Mouse (Mus musculus): ENCODE data around the gene Mga.

Gene Mga

DNA sequence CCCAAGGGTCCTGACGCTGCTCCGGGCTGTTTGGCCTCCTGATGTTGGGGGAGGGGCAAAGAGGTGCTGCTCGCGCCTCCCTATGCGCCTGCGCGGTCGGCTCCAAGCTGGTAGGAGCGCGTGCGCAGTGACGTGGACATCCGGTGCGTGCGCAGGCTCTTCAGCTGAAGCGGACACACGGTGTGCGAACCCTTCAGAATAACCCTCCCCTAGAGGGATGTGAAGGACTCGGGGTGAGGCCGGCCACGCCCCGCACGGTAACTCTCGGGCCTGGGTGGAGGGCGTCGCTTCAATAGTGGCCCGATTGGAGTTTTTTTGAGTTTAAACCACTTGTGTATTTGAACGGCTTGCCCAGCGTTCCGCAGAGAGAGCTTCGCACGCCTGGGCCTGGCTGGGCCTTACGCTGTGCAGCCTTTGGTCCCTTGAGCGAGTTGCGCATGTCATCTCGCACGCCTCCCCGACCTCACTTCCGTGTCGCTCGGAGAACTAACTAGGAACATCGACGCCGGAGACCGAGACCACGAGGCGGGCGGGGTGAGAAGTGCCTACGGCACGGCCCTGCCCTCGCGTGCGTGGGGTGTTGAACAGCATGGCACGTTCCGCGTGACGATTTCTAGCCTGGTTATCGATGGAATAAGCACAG, at the start of gene Mga:
Gene Mga, plus strand, starts transcription at position 139 of the 643 bp plus-strand sequence.
- peak; percentile 97 for DNase-seq (ENCODE audit: inconsistent ontology term)

DNA sequence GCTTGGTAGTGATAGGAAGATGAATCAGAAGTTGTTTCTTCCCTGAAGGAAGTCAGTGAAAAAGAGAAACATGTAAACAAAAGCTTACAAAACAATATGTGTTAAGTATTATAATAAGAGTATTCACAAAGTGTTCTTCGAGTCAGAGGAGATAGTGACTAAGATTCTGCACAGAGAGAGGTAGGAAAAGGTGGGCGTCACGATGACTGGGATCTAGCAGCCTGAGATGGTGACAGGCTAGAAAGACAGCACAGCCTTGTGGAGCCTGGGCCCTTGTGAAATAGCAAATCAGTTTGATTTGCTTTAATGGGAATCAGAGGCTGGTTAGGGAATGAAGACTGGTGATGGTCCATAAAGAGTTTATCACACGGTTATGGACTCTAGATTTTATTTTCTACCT, 43.2 kb upstream of the Mga start:
- DNase-seq (ENCODE audit: inconsistent ontology term), result no peak

DNA sequence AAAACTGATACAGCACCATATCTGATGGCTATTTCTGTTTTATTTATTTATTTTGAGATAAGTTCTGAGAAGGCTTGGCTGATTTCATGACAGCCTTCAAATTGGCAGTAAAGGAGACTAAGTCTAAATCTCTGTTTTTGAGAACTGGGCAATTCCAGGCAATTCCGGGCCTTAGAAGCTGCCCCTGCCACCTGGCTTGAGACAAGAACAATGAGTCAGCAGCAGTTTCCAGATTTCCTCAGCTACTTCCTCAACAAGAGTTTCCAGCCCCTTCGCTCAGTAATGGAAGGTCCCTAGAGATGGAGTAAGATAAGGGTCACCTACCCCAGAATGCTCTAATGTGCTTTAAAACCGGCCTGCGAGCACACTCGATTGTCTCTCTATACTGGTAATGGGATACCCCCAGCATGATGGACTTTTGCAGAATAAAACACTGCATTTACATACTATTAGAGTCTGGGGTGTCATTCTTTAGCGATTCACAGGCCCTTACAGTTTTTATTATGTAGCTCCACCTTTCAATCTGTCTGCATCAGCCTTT, 41.6 kb upstream of the Mga start:
- DNase-seq (ENCODE audit: inconsistent ontology term), result no peak

DNA sequence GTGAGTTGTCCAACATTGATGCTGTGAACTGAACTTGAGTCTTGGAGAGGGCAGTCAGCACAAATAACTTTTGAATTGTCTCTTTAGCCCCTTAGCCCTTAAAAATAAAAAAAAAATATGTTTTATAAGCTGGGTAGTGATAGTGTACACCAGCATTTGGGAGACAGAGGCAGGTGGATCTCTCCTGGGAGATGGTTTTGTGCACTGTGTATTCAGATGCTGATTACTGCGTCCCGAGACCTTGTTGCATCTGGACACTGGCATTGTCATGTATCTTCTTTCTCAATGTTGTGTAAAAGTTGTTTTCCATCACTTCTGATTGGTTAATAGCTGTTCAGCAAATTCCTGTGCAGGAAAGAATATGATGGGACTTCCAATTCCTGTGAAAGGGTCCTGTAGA, 39.7 kb upstream of the Mga start:
- DNase-seq (ENCODE audit: inconsistent ontology term), result no peak

DNA sequence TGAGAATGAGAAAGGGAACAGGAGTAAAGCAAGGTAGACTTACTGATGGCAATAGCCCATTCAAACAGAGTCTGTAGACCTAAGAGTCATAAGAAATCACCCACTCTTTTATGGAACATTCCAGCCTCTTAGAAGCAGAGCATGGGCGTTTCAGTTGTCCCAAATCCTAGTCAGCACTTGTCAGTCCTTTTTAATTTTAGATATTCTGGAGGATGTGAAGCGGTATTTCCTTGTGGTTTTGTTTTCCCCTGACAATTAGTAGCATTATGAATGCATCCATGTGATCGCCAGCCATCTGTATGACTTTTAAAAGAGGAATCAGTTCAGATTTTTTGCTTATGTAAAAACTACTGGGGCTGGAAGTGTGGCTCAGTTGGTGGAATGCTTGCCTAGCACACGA, 32.5 kb upstream of the Mga start:
- no peak for DNase-seq (ENCODE audit: inconsistent ontology term)

DNA sequence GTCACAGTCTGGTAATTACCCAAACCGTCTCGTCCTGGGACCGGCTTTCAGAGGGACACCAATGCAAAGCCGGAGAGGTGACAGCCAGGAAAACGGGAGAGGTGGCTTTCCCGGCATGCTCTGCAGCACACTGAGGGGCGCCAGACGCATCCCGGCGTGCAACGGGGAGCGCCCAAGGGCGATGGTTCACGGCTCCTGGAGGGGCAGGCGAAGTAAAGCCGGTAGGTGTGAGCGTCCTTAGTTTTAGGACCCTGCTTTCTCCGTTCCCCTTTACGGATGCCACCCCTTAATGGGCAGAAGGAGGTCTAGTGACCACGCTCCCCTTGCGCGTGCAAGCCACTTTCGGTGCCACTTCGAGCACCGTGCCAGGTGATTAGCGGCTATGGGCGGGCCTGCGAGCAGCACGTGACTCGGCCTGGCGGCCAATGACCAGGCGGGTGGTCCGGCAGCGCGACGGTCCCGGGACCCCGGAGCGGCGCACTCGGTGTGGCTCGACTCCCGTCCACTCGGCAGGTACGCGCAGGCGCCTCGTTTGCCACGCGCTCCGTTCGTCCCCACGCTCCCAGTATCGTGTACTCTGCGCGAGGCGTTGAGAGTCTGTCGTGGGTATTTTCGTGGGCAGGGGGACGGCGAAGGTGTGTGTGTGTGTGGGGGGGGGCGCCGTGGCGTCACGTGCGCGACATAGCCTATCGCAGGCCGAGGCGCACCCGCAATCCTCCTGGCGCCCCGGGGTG, 24.5 kb upstream of the Mga start:
- DNase-seq (ENCODE audit: inconsistent ontology term), result peak; percentile 83

DNA sequence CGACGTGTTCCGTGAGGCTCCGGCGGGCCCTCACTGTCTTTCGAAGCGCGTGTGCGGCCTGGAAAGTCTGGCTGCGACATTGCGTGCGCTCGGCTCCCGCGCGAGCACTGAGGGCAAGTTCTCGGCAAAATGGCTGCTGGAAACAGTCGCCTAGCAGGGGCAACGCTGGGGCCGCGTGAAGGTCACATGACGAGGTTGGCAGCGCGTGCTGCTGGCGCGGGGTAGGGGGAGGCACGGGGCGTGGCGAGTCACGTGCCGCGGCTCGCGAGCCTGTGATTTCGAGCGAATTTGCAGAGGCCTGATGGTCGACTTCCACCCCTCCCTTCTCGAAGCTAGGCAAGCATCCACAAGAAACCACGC, 23.9 kb upstream of the Mga start:
- peak; percentile 91 for DNase-seq (ENCODE audit: inconsistent ontology term)

DNA sequence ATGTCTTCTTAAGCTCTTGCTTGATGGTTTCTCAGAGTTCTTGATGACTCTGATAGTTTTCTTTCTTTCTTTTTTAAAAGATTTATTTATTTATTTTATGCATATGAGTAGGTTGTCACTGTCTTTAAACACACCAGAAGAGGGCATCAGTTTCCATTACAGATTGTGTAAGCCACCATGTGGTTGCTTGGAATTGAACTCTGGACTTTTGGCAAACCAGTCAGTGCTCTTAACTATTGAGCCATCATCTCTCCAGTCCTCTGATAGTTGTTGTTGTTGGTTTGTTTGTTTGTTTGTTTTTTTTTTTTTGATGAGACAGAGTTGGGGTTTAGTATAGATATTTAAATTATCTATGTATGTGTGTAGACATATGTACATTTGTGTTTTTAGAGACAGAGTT, 21.0 kb upstream of the Mga start:
- DNase-seq (ENCODE audit: inconsistent ontology term), result no peak

DNA sequence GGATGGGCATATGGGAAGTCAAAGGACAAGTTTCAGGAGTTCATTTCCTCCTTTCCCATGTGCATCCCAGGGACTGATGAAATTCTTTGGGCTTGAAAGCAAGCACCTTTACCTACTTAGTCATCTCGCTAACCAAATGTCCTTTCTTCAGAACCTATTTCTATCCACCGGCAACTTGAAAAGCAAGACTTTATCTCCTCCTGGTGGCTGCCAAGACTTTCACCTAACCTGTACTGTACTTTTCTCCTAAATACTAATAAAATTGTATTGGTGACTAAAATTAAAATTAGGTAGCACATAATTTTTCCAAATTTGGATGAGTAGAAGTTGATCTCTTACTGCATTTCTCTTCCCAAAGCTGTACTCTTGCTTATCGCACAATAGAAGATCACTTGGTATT, 9.8 kb upstream of the Mga start:
- no peak for DNase-seq (ENCODE audit: inconsistent ontology term)

DNA sequence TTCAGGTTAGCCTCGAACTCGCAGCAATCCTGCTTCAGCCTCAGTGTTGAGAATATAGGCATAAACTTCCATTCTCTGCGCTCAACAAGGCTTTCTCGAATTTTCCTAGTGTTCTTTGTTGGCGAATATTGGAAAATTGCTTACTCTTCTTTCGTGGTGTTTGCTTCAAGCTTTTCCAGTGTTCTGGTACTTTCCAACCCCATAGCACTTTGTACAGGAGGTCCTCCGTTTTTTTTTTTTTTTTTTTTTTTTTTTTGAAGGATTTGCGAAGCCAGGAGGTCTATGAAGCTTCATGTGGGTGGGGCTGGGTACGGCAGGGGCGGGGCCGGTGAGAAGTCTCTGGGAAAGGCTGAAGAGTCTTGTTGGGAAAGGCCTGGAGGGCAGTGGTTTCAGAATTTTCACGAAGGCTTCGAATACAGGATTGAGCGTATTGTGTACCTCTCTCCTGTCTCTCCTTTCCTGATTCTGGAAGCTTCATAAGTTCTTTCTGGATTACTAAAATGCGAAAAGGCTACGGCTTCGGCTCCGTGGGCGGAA, 407 bp upstream of the Mga start:
- DNase-seq (ENCODE audit: inconsistent ontology term), result no peak

DNA sequence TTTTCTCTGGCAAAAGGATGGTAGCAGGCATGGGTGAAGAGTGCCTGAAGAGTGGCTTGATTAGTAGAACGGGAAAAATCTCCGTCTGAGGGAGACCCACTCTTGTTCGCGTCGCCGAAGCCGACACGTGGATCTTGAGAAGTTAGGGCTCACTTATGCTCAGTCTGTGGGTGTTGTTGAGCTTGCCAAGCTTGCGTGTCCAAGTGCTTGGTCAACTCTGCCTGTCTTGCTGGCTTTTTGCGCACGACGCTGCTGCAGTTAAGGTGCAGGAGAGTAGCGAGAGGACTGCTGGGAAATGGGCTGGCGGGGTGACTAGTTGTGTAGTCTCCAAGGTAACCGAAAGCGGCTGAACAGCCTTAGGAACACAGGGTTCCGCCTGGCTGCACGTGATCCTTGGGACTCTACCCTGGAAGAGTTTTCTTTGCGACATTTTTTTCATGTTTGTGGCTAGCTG, 1.1 kb downstream of the Mga start:
- peak; percentile 63 for DNase-seq (ENCODE audit: inconsistent ontology term)

DNA sequence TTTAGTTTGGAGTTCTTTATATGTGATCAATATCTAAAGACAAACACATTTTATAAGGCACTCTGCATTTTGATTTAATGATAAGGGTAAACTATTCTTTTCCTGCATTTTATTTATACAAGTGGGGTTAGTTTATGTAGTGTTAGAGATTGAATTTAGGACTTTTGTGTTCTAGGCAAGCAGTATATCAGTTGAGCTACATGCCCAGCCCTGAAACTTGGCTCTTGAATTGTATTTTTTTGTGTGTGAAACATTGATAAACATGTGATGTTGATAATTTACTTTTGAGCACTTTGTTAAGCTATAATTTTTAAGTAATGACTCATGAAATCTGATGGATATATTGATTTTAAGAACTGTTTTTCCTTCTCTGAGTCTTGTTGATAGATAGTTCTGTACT, 19.0 kb downstream of the Mga start:
- no peak for DNase-seq (ENCODE audit: inconsistent ontology term)

DNA sequence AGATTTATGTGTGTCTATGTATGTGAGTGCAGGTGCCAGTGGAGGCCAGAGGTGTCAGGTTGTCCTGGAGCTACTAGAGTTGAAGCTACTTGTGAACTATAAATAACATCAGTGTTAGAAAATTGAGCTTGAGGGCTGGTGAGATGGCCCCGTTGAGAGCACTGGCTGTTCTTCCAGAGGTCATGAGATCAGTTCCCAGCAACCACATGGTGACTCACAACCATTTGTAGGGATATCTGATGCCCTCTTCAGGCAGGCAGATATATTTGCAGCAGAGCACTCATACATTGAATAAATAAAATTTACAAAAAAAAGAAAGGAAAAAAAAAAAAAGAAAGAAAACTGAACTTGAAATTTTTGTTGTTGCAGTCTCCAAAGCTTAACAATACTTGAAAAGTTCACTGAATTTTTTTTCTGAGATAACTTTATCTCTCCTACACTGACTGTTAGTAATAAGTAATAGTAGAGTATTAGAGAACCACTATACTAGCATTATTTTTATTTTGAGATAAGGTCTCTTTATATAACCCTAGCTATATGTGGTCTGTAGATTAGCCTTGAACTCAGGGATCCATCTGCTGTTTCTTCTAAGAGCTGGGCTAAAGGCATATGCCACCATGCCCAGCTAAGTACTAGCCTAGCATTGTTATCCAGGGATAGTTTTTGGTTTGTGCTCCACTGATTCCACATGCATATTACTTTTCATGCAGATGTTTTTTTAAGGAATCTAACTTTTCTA, 20.8 kb downstream of the Mga start:
- DNase-seq (ENCODE audit: inconsistent ontology term), result no peak

DNA sequence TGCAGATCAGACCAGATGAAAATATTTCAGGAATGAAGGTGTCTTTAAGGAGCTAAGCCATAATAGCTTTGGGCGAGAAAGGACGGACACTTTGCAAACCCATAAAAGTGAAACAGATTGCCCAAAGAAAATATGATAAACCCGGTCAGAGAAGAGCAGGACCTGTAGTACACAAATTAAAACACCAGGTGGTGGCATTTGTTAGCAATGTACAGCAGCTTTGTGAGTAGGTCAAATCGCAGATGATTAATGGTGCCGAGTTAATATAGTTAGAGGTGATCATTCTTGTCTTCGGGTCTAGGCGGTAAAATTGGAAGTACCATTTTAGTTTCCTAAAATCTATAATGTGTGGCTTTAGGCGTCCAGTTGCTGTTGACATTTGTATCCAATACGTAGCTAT, 73.5 kb downstream of the Mga start:
- DNase-seq (ENCODE audit: inconsistent ontology term), result peak; percentile 35

DNA sequence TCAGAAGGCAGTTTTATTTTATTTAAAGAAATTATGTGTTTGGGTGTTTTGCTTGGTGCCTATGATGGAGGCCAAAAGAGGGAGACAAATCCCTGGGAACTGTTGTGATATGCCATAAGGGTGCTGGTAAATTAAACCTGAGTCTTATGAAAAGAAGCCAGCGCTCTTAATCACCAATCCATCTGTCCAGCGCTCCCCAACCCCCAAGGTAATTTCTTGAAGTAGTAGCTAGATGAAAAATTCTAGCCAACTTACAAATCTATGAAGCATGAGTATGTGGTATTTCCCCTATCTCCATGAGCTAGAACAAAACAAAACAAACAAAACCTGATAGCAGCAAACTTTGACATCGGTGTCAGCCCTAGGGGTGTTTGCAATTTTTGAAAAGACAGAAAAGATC, 74.3 kb downstream of the Mga start:
- DNase-seq (ENCODE audit: inconsistent ontology term), result no peak

DNA sequence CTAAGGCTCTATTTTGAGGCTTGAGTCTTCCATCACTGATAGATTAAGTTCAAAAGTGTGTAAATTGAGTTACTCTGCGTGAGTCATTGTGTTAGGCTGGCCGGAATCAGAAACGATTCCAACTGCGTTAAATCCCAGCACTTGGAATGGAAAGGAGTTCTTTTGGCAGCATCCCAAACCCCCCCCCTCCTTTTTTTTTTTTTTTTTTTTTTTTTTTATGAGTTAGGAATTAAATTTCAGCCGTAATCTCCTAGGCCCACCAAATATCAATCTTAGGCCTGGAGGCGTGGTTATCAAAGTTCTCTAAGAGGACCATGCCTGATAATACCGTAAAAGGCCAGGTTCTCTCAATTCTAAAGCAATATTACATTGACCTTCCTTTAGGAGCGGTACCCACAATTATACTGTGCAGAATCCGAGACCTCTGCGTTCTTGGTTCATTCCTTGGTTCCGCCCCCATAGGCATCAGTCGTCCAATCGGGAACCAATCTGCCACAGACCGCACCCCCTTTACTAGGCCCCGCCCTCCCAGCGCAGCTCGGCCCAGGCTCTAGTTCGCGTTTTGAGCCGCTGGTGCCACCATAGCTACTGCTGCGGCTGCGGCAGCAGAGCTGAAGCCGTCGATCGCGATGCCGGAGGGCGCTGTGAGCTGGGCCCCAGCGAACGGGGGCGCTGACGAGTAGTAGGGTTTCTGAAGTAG, 75.0 kb downstream of the Mga start:
- peak; percentile 98 for DNase-seq (ENCODE audit: inconsistent ontology term)

DNA sequence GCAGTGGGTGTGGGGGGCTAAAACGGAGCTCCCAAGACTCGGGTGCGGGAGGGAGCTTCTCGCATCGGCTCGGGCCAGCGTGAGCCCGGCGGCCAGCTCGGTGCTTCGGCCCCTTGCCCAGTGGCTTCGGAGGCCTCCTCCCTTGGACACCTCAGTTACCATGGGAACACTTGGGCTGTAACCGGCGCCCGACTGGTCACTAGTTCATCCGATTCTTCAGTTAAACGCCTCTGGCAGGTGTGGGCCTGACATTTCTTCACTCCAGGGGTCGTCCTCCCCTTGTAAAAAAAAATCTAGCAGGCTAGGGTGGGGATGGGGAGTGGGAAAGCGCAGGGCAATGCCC, 75.5 kb downstream of the Mga start, which contains the start of gene Mapkbp1:
Gene Mapkbp1, plus strand, starts transcription at position 163 of the 343 bp plus-strand sequence.
- DNase-seq (ENCODE audit: inconsistent ontology term), result no peak

DNA sequence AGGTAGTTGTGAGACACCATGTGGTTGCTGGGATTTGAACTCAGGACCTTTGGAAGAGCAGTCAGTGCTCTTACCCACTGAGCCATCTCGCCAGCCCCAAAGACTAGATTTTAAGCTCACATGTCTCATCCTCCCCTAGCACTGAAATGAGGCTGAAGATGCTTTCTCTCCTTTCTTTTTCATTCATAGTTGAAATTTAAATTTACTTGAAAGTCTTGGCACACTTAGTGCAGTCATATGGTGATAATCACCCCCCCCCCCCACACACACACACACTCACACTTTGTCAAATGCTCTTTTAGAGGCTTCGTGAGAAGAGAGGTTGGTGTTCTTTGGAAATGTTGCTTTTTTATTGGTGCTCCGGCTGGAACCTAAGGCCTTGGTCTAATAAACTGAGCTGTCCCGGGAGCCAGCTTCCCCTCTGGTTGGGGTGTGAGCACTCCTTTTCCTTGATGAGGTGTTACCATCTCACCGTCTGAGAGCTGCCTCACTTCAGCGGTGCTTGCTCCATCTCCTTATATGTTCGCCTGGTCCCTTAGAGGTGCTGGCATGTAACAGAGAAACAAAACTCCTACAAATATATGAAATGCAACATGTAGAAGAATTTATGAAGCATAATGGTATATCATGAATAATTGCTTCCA, 83.4 kb downstream of the Mga start:
- no peak for DNase-seq (ENCODE audit: inconsistent ontology term)

DNA sequence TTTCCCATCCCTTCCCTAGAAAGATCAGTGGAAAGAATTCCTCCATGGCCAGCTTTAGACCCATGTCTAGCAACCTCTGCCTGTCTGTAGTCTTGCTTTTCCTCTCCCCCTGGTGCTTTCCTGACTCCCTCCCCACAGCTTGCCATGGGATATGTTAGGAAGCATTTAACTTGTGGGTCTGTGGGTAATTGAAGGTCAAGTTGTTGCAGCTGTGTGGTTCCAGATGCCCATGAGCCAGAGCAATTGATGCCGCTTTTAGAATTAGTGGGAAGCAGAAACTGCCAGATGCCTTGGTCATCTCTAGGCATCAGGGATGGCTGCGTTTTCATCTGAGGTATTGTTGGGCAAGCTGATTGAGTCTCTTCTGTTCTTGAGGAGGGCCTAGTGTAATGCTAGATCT, 84.6 kb downstream of the Mga start:
- no peak for DNase-seq (ENCODE audit: inconsistent ontology term)

DNA sequence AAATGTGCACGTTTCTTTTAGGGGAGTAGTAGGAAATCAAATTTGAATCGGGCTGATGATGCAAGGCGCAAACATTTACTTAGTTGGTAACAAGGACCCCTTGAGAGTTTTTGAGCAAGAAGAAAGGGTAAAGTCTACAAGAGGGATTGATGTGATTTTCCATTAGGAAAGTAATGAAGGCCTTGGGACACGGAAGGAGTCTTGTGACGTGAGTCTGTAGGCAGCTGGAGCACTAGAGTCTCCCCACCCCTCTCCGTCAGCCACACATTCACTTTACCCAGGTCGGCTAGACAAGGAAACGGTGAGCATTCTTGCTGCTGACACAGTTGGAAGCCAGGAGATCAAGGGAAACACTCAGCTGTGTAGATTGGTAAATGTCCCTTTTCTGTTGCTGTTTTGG, 88.8 kb downstream of the Mga start:
- no peak for DNase-seq (ENCODE audit: inconsistent ontology term)

DNA sequence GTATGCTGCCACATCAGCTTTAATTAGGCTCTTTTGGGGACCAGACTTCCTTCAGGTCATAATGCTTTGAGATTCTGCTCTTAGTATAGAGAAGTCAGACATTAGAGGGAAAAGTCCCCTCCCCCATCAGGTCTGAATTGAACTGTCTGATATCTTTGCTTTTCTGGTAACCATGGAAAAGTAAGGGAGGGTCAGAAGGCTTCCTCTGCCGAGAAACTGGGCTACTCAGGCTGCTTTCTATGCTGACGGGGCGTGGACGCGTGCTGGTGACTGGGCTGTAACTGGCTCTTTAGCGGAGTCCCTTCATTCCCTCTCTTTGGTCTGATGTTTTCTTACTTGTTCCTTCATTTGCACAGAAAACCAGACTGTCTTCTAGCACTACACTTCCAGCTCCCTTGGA, 89.3 kb downstream of the Mga start:
- no peak for DNase-seq (ENCODE audit: inconsistent ontology term)

All from Muller cell, postnatal 12 days (primary cell).